Mouse (Mus musculus) stomach, embryonic 15.5 days (tissue): Measurements from ENCODE around the gene Gstz1. TPM values are rescaled to one million over a fixed set of nuclear protein-coding genes. Genes with fewer than 3 reads are reported as not detected.

Experiments used
- ATAC-seq: fragments of 200-750 bp; cut with Nextera tagmentation; 2 replicates; pipeline ENCODE4 v1.8.0; 2017; ENCODE audit warnings: low read depth, moderate number of reproducible peaks, moderate TSS enrichment; ENCODE audit not compliant: insufficient read depth, low FRiP score
- H3K27ac ChIP-seq: fragments of 300-500 bp; sonication (generic); 2 replicates; pipeline ENCODE4 v1.5.1; 2015; ENCODE audit warnings: mild to moderate bottlenecking, inconsistent platforms
- H3K27me3 ChIP-seq: fragments of 300-500 bp; sonication (generic); replicated peaks from 2 replicates; pipeline ENCODE4 v1.6.1; 2015; ENCODE audit warnings: inconsistent platforms
- H3K36me3 ChIP-seq: fragments of 300-500 bp; sonication (generic); 2 replicates; pipeline ENCODE4 v1.6.1; 2015; ENCODE audit warnings: inconsistent platforms
- H3K4me1 ChIP-seq: fragments of 300-500 bp; sonication (generic); 2 replicates; pipeline ENCODE4 v1.6.1; 2015; ENCODE audit warnings: inconsistent platforms
- H3K4me2 ChIP-seq: fragments of 300-500 bp; sonication (generic); 2 replicates; pipeline ENCODE4 v1.6.1; 2015; ENCODE audit warnings: mild to moderate bottlenecking, inconsistent platforms
- H3K4me3 ChIP-seq: fragments of 300-500 bp; sonication (generic); replicated peaks from 2 replicates; pipeline ENCODE4 v1.5.1; 2015; ENCODE audit warnings: inconsistent platforms
- H3K9ac ChIP-seq: fragments of 300-500 bp; sonication (generic); 2 replicates; pipeline ENCODE4 v1.6.1; 2015; ENCODE audit warnings: inconsistent platforms
- H3K9me3 ChIP-seq: fragments of 300-500 bp; sonication (generic); 2 replicates; pipeline ENCODE4 v1.6.1; 2016; ENCODE audit warnings: inconsistent platforms
- WGBS: fragments of 180-500 bp; shearing (Covaris S2); methylation state at CpG from one replicate; pipeline ENCODE4 v1.1.7; 2015; 5-methylcytosine and 5-hydroxymethylcytosine counted together
- polyA plus RNA-seq: library from polyadenylated mRNA; unstranded; fragments of >200 nt; fragmentation: Nextera tagmentation; extraction: Ambion mirVana; gene quantifications from 2 replicates; pipeline ENCODE4 v1.2.1, GENCODE M21; 2015

Gstz1 gene
- polyA plus RNA-seq, 1 experiment from 2014 or later: 38.0 TPM

DNA sequence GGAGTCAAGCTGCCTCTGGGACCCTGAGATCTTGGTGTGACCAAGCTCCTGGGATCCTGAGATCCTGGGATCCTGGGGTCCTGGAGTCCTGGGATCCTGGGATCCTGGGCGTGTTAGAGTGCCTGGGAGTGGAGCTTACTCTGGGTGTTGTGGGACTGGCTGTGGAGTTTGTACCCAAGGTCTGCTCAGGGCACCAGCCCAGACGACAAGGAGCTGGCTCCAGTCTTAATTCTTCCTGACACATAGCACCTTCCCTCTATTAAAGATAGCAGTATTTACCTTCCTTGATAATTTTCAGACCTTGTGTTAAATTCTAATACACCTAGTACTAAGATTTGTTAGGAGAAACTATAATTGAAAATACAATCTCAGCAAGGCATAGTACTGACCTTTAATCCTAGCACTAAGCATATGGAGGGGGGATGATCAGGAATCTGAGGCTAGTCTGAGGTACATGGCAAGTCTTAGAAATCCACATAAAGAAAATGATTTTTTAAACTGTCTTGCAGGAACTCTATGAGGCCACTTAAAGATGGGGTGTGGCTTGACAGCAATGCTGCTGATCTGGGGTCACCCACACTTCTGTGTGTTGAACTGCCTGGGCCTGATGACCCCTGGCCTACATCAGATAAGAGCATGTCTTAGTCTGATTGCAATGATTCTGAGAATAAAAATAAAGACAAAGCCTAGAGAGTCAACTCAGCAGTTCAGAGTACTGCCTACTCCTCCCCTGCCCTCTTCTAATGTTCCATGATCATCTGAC lies 66.1 kb downstream of the Gstz1 start:
- H3K9ac ChIP-seq: no peak overlapping the region
- no peaks in the 10 kb centered on the region for H3K9me3 ChIP-seq
- ATAC-seq: no peak
- H3K4me1 ChIP-seq: no peaks in the 10 kb centered on the region
- no peak overlapping the region for H3K27ac ChIP-seq
- 60% methylated on average over 2 of the region's 2 CpGs for WGBS
- H3K4me3 ChIP-seq: no peak overlapping the region
- H3K27me3 ChIP-seq: no peaks in the 10 kb centered on the region
- no peak overlapping the region for H3K4me2 ChIP-seq
- no peaks in the 10 kb centered on the region for H3K36me3 ChIP-seq

Other genes with a start within 250 kb of the Gstz1 start
- 15.4 and 15.7 TPM in 2 replicates for gene Cipc, start 200.1 kb upstream of the Gstz1 start, polyA plus RNA-seq
- 0.42 and 0.53 TPM in 2 replicates for gene Zdhhc22, start 156.7 kb upstream of the Gstz1 start, polyA plus RNA-seq
- 0.76 and 1.2 TPM in 2 replicates for gene Tmem63c, start 125.8 kb upstream of the Gstz1 start, polyA plus RNA-seq
- gene Ngb, start 44.6 kb upstream of the Gstz1 start, polyA plus RNA-seq: 2.4 and 2.6 TPM in 2 replicates
- gene Pomt2, start 803 bp downstream of the Gstz1 start, polyA plus RNA-seq: 12.3 and 16.7 TPM in 2 replicates
- gene Samd15, start 52.6 kb downstream of the Gstz1 start, polyA plus RNA-seq: 1.7 and 2.5 TPM in 2 replicates
- gene Tmed8, start 53.3 kb downstream of the Gstz1 start, polyA plus RNA-seq: 2.1 and 2.2 TPM in 2 replicates
- 0.37 and 0.59 TPM in 2 replicates for gene Noxred1, start 91.6 kb downstream of the Gstz1 start, polyA plus RNA-seq
- 35.6 TPM in 2 replicates for gene Vipas39, start 119.1 kb downstream of the Gstz1 start, polyA plus RNA-seq
- 206 and 228 TPM in 2 replicates for gene Ahsa1, start 119.3 kb downstream of the Gstz1 start, polyA plus RNA-seq
- 0.44 and 0.54 TPM in 2 replicates for gene Ism2, start 152.5 kb downstream of the Gstz1 start, polyA plus RNA-seq
- 98.8 and 99.1 TPM in 2 replicates for gene Sptlc2, start 241.2 kb downstream of the Gstz1 start, polyA plus RNA-seq